Mouse (Mus musculus) heart, embryonic 11.5 days (tissue): Measurements from ENCODE around the gene Gm9268. TPM values are rescaled to one million over a fixed set of nuclear protein-coding genes. Genes with fewer than 3 reads are reported as not detected.
"Not testable (repeated sequence)": the region's sequence is repeated elsewhere in the genome, so short reads cannot be mapped to it uniquely, and the experiment has no call there.

Source experiments
- ATAC-seq: fragments of 200-750 bp; cut with Nextera tagmentation; replicated peaks from 2 replicates; pipeline ENCODE4 v1.8.0; 2017; ENCODE audit warnings: moderate library complexity; ENCODE audit not compliant: insufficient number of reproducible peaks, low FRiP score, low TSS enrichment
- H3K27ac ChIP-seq: fragments of 300-500 bp; sonication (generic); 2 replicates; pipeline ENCODE4 v1.5.1; 2014; ENCODE audit warnings: mild to moderate bottlenecking, low read depth, low read length
- H3K27me3 ChIP-seq: fragments of 300-500 bp; sonication (generic); 2 replicates; pipeline ENCODE4 v1.6.1; 2014; ENCODE audit warnings: mild to moderate bottlenecking, low read length, mixed read lengths; ENCODE audit not compliant: control insufficient read depth, insufficient read depth
- H3K36me3 ChIP-seq: fragments of 300-500 bp; sonication (generic); 2 replicates; pipeline ENCODE4 v1.6.1; 2014; ENCODE audit warnings: mild to moderate bottlenecking, low read length, moderate library complexity, mixed read lengths; ENCODE audit not compliant: control insufficient read depth, insufficient read depth
- H3K4me1 ChIP-seq: fragments of 300-500 bp; sonication (generic); 2 replicates; pipeline ENCODE4 v1.6.1; 2014; ENCODE audit warnings: low read length; ENCODE audit not compliant: control insufficient read depth, insufficient read depth
- H3K4me2 ChIP-seq: fragments of 300-500 bp; sonication (generic); 2 replicates; pipeline ENCODE4 v1.6.1; 2014; ENCODE audit warnings: mild to moderate bottlenecking, moderate library complexity
- H3K4me3 ChIP-seq: fragments of 300-500 bp; sonication (generic); 2 replicates; pipeline ENCODE4 v1.5.1; 2014; ENCODE audit warnings: low read depth, low read length
- H3K9ac ChIP-seq: fragments of 300-500 bp; sonication (generic); 2 replicates; pipeline ENCODE4 v1.6.1; 2014; ENCODE audit warnings: mild to moderate bottlenecking, low read depth, low read length, moderate library complexity
- H3K9me3 ChIP-seq: fragments of 300-500 bp; sonication (generic); replicated peaks from 2 replicates; pipeline ENCODE4 v1.6.1; 2016; ENCODE audit warnings: low read length; ENCODE audit not compliant: control insufficient read depth
- WGBS: fragments of 180-500 bp; shearing (Covaris S2); extraction: QIAGEN DNeasy Blood & Tissue Kit; methylation state at CpG from one replicate; pipeline ENCODE4 v1.1.7; 2014; ENCODE audit not compliant: insufficient replicate concordance; 5-methylcytosine and 5-hydroxymethylcytosine counted together
- polyA plus RNA-seq: library from polyadenylated mRNA; unstranded; fragments of >200 nt; fragmentation: Nextera tagmentation; extraction: Ambion mirVana; gene quantifications from 2 replicates; pipeline ENCODE4 v1.2.1, GENCODE M21; 2014

The Gm9268 gene
- not detected in 2 replicates for polyA plus RNA-seq

- not testable (repeated sequence) for H3K27ac ChIP-seq, H3K4me2 ChIP-seq, H3K4me1 ChIP-seq, H3K36me3 ChIP-seq, H3K4me3 ChIP-seq, H3K27me3 ChIP-seq, H3K9ac ChIP-seq, ATAC-seq, H3K9me3 ChIP-seq
- no CpG with 5 or more reads among the region's 1 CpGs for WGBS
Observed at GRCm38 (mm10) chr7:43018465-43018864, at the start of gene Gm9268. TSS of gene Gm9268 (plus strand) at chr7:43018765.

- H3K9me3 ChIP-seq: peaks cover 25% of the 10 kb centered on the region
- H3K9ac ChIP-seq: no peak overlapping the region
- H3K4me1 ChIP-seq: no peaks in the 10 kb centered on the region
- no peaks in the 10 kb centered on the region for H3K36me3 ChIP-seq
- H3K27ac ChIP-seq: no peak overlapping the region
- no peaks in the 10 kb centered on the region for H3K27me3 ChIP-seq
- WGBS: 82% methylated on average over 11 of the region's 11 CpGs
- H3K4me2 ChIP-seq: no peak overlapping the region
- H3K4me3 ChIP-seq: no peak overlapping the region
- no peak for ATAC-seq
Observed at GRCm38 (mm10) chr7:42980098-42980497, 38.5 kb upstream of the Gm9268 start.

GRCm38 (mm10) chr7:42980739-42981138 is 37.8 kb upstream of the Gm9268 start:
- Histone ChIP-seq H3K4me1 (no peaks in the 10 kb centered on the region), H3K4me3 (no peak overlapping the region), H3K9me3 (peaks cover 27% of the 10 kb centered on the region), H3K27me3 (no peaks in the 10 kb centered on the region), H3K27ac (no peak overlapping the region), H3K4me2 (no peak overlapping the region), H3K9ac (no peak overlapping the region), H3K36me3 (no peaks in the 10 kb centered on the region)
- ATAC-seq: no peak
- 83% methylated on average over 10 of the region's 10 CpGs for WGBS

- no peak overlapping the region for H3K9ac ChIP-seq
- 81% methylated on average over 8 of the region's 8 CpGs for WGBS
Observed at GRCm38 (mm10) chr7:43077831-43078230, 59.3 kb downstream of the Gm9268 start.

More at GRCm38 (mm10) chr7:43077831-43078230, 59.3 kb downstream of the Gm9268 start:
- no peak overlapping the region for H3K4me3 ChIP-seq
- H3K4me2 ChIP-seq: no peak overlapping the region
- H3K36me3 ChIP-seq: no peaks in the 10 kb centered on the region
- H3K4me1 ChIP-seq: no peaks in the 10 kb centered on the region
- no peak for ATAC-seq
- no peaks in the 10 kb centered on the region for H3K9me3 ChIP-seq
- H3K27ac ChIP-seq: no peak overlapping the region
- no peaks in the 10 kb centered on the region for H3K27me3 ChIP-seq

Other genes with a start within 250 kb of the Gm9268 start
- not detected in 2 replicates for gene Vmn2r62, start 225.2 kb upstream of the Gm9268 start, polyA plus RNA-seq
- gene Gm2381, start 151.5 kb upstream of the Gm9268 start, polyA plus RNA-seq: not detected in 2 replicates
- not detected in 2 replicates for gene Vmn2r63, start 84.9 kb upstream of the Gm9268 start, polyA plus RNA-seq
- not detected in 2 replicates for gene Zfp936, start 95.5 kb downstream of the Gm9268 start, polyA plus RNA-seq